Mouse (Mus musculus) embryonic facial prominence, embryonic 11.5 days (tissue): ENCODE data around the gene Lbx1. TPM values are rescaled to one million over a fixed set of nuclear protein-coding genes. Genes with fewer than 3 reads are reported as not detected.

Experiments used
- ATAC-seq: fragments of 200-750 bp; cut with Nextera tagmentation; replicated peaks from 2 replicates; pipeline ENCODE4 v1.8.0; 2017; ENCODE audit warnings: low read depth; ENCODE audit not compliant: insufficient number of reproducible peaks, low FRiP score, low TSS enrichment
- DNase-seq: peaks from one replicate; pipeline ENCODE4 v3.0.0-alpha.2; 2015; ENCODE audit warnings: low spot score
- H3K27ac ChIP-seq: fragments of 300-500 bp; sonication (generic); replicated peaks from 2 replicates; pipeline ENCODE4 v1.5.1; 2014; ENCODE audit warnings: mild to moderate bottlenecking, low read depth, low read length, control low read depth
- H3K27me3 ChIP-seq: fragments of 300-500 bp; sonication (generic); 2 replicates; pipeline ENCODE4 v1.6.1; 2014; ENCODE audit warnings: mild to moderate bottlenecking, low read length, moderate library complexity, mixed read lengths; ENCODE audit not compliant: control insufficient read depth, insufficient read depth
- H3K36me3 ChIP-seq: fragments of 300-500 bp; sonication (generic); replicated peaks from 2 replicates; pipeline ENCODE4 v1.6.1; 2014; ENCODE audit warnings: low read depth, mild to moderate bottlenecking, low read length, moderate library complexity, mixed read lengths; ENCODE audit not compliant: control insufficient read depth, insufficient read depth
- H3K4me1 ChIP-seq: fragments of 300-500 bp; sonication (generic); 2 replicates; pipeline ENCODE4 v1.6.1; 2014; ENCODE audit warnings: low read length, mixed read lengths; ENCODE audit not compliant: control insufficient read depth, insufficient read depth
- H3K4me2 ChIP-seq: fragments of 300-500 bp; sonication (generic); 2 replicates; pipeline ENCODE4 v1.6.1; 2014; ENCODE audit warnings: low read depth, mild to moderate bottlenecking, control low read depth, low read length, moderate library complexity
- H3K4me3 ChIP-seq: fragments of 300-500 bp; sonication (generic); 2 replicates; pipeline ENCODE4 v1.5.1; 2014; ENCODE audit warnings: low read depth, low read length, control low read depth
- H3K9ac ChIP-seq: fragments of 300-500 bp; sonication (generic); replicated peaks from 2 replicates; pipeline ENCODE4 v1.6.1; 2014; ENCODE audit warnings: mild to moderate bottlenecking, control low read depth, low read length
- H3K9me3 ChIP-seq: fragments of 300-500 bp; sonication (generic); replicated peaks from 2 replicates; pipeline ENCODE4 v1.6.1; 2016; ENCODE audit warnings: mild to moderate bottlenecking, low read length, inconsistent platforms, mixed read lengths; ENCODE audit not compliant: control insufficient read depth
- WGBS: fragments of 180-500 bp; shearing (Covaris S2); extraction: QIAGEN DNeasy Blood & Tissue Kit; methylation state at CpG from one replicate; pipeline ENCODE4 v1.1.7; 2014; 5-methylcytosine and 5-hydroxymethylcytosine counted together
- polyA plus RNA-seq: library from polyadenylated mRNA; unstranded; fragments of >200 nt; fragmentation: Nextera tagmentation; extraction: Ambion mirVana; gene quantifications from 2 replicates; pipeline ENCODE4 v1.2.1, GENCODE M21; 2014

Lbx1 gene
- polyA plus RNA-seq, 1 experiment from 2014 or later = 0.48 TPM

DNA sequence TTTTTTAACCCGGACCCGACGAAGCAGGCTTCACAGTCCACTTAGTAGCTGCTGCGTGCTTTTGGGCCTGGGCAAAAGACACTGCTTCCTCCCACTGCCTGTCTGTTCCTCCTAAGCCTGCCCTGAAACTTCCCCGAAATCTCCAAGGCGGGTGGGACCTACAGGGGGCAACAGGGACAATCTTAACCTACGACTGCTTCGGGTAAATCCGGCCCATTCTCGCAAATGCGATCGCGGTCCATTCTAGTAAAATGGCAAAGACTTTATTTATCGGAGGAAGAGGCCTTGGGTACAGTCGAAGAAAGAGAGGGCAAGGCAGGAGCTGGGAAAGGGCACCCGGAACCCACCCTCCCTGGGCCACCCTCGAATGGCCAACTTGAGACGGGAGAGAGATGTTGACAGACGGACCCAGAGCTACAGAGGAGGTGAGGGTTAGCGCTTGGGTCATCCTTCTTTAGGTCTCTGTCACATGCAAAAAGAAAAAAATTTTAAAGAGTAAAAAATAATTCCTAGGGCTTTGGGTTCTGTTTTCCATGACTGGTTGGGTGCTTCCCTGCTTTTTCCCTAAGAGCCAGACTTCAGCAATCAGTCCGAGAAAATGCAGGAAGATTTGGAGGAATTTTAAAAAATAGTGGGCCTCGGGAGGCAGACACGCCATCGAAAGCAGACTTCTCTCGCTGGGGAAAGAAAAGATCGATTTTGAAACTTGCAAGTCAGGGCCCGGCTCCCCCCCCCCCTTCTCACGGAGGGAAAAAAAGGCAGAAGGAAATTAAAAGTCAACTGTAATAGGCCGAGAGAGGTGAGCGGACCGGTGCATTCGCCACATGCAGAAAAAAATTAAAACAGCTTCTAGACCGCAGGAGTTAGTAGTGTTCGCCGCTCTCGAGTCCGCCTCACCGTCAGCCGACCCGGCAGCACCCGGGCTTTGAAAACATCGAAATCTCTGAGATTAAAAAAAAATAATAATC lies 2.9 kb downstream of the Lbx1 start:
- no peak for ATAC-seq
- Histone ChIP-seq H3K4me1 (peaks cover 12% of the 10 kb centered on the region), H3K4me3 (no peak overlapping the region)

DNA sequence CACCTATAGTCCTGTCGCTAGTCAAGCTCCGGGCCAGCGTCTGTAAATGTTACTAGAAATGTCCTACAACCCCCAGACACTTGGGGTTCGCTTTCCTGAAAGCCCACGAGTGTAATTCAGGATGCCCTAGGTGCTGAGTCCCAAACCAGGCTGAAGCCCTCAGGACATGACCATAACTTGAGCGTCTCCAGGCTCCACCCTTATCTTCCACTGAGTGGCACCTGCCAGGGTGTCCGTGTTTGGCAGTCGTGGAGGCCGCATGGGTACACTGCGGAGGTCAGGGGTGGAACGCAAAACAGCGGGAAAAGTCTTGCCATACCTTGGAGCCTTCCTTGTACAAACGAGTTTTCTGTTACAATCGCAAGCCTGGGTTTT lies 3.6 kb downstream of the Lbx1 start:
- Histone ChIP-seq H3K9ac (no peak overlapping the region), H3K4me2 (no peak overlapping the region), H3K4me1 (peaks cover 12% of the 10 kb centered on the region), H3K27ac (no peak overlapping the region), H3K27me3 (peaks cover 90% of the 10 kb centered on the region), H3K36me3 (no peaks in the 10 kb centered on the region), H3K9me3 (no peaks in the 10 kb centered on the region), H3K4me3 (no peak overlapping the region)
- ATAC-seq (no peak), DNase-seq (no peak)
- WGBS = 2% methylated on average over 14 of the region's 14 CpGs

More for the DNA sequence above, 2.9 kb downstream of the Lbx1 start:
- no peak overlapping the region for H3K27ac ChIP-seq
- peaks cover 89% of the 10 kb centered on the region for H3K27me3 ChIP-seq
- no peaks in the 10 kb centered on the region for H3K36me3 ChIP-seq
- no peaks in the 10 kb centered on the region for H3K9me3 ChIP-seq
- no peak overlapping the region for H3K9ac ChIP-seq
- no peak for DNase-seq
- under 1% methylated on average over 42 of the region's 42 CpGs for WGBS
- no peak overlapping the region for H3K4me2 ChIP-seq

DNA sequence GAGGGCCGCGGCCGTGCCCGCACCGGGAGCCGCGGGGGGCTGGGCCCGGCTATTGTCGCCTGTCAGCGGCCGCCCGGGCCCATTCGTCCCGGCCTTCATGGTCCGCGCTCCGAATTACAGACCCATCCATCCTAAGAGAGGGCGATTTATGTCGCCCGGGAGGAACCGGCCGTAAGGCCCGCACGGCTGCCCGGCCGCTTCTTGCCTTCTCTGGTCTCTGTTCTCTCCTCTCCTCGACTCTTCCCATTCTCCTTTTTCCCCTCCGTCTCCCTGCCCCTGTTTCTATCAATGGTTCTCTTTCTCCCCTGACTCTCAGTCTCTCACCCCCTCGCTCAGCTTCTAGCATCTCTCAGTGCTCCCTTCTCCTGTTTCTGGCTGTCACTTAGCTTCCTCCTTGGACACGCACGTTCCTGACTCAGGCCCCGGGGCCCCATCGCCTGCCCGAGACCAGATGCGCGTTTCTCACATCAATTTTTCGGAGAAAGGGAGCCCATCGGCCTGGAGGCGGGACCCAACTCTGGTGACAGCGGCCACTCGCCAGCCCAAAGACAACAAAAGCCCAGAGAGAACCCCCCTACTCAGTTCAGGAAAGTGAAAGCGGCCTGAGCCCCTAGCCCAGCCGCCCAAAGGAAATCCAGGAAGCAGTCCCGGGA lies 4.1 kb downstream of the Lbx1 start:
- WGBS = under 1% methylated on average over 44 of the region's 44 CpGs
- peak overlapping the region; percentile 17 for H3K4me3 ChIP-seq
- H3K36me3 ChIP-seq = no peaks in the 10 kb centered on the region
- H3K9ac ChIP-seq = peak overlapping the region; percentile 22; the same call in 1 of the 2 replicates
- H3K9me3 ChIP-seq = no peaks in the 10 kb centered on the region
- ATAC-seq = no peak
- H3K4me2 ChIP-seq = peak overlapping the region; percentile 41
- H3K4me1 ChIP-seq = peaks cover 10% of the 10 kb centered on the region
- no peak overlapping the region for H3K27ac ChIP-seq
- peaks cover 92% of the 10 kb centered on the region for H3K27me3 ChIP-seq
- no peak for DNase-seq

DNA sequence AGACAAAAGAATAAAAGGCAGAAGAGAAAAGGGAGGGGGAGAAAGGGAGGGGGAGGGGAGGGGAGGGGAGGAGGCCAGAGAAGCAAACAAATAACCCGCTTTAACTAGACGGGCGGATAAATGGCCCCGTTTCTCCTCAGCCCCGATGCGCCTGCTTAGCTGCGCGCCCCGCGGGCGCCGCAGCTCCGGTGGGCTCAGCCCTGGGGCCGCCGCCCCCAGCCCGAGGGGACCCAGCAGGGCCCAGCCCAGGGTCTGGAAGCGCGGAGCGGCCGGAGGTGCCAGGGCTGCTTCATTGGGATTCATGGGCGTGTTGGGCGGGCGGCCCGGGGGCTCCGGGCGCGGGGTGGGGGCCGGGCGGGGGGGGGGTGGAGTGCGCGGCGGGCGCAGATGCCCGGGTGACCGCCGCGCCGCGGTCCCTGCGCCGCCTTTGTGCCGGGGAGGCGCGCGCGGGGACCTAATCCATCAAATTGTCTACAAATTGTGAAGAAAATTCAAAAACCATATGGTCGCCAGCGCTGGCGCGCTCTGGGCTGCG lies 4.7 kb downstream of the Lbx1 start:
- Histone ChIP-seq H3K9ac (no peak overlapping the region), H3K4me3 (peak overlapping the region; percentile 17), H3K4me2 (peak overlapping the region; percentile 41), H3K9me3 (no peaks in the 10 kb centered on the region), H3K4me1 (peaks cover 9% of the 10 kb centered on the region), H3K27ac (no peak overlapping the region), H3K36me3 (no peaks in the 10 kb centered on the region), H3K27me3 (peaks cover 92% of the 10 kb centered on the region)
- under 1% methylated on average over 32 of the region's 51 CpGs for WGBS
- DNase-seq = no peak
- ATAC-seq = no peak

DNA sequence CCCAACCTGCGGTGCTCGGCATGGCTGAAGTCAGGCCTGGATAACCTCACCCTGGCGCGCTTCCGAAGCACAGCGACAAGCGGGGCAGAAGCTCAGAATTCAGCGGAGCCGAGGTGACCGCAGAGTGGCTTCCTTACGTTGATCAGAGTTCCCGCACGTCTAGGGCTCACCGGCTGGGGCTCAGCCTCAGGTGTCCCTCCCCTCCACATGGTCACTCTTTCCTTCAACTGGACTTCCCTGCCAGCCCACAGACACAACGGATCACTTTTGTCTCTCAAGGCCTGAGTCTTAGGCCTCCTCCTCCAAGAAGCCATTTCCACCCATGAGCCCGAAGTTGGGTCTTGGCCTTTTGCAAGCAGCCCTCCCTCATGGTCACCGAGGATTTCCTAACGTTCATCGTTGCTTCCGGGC lies 5.4 kb downstream of the Lbx1 start:
- no peak for ATAC-seq
- peaks cover 92% of the 10 kb centered on the region for H3K27me3 ChIP-seq
- no peak overlapping the region for H3K27ac ChIP-seq
- no peak for DNase-seq
- no peaks in the 10 kb centered on the region for H3K36me3 ChIP-seq
- H3K9me3 ChIP-seq = no peaks in the 10 kb centered on the region
- no peak overlapping the region for H3K9ac ChIP-seq
- no peak overlapping the region for H3K4me2 ChIP-seq
- no peak overlapping the region for H3K4me3 ChIP-seq
- under 1% methylated on average over 20 of the region's 20 CpGs for WGBS
- peaks cover 6% of the 10 kb centered on the region for H3K4me1 ChIP-seq

DNA sequence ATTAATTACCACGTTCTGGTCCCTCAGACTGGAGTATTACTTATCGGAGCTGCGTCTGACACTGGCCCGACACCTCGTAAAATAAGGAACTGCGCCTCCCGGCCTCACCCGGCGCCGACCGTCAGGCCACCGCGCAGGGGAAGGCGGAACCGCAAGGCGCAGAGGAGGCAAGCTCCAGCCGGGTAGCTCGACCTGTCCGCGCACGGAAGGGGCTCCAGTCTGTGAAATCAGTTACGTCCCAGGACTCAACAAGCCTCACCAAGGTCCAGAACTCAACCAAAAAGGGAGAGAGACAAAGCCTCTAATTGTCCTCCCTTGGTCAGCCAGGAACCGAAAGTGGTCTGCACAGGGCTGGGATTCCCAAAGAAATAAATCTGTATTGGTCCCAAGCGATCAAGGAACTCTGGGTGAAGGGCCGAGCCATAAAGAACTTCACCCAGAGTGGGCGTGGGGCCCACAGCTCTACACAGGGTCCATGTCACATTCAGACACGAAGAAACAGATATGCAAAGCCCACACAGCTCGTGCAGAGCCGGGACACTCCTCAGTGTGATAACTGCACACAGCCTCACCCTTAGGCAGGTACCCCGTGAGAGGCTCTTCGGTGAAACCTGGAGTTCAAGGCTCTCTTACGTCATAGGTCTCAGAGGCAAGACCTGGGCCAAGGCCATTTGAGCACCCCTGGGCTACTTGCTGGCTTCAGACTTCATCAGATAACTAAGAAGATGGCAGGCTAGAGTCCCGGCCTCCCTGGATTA lies 6.1 kb downstream of the Lbx1 start:
- no peak overlapping the region for H3K4me3 ChIP-seq
- under 1% methylated on average over 33 of the region's 33 CpGs for WGBS

DNA sequence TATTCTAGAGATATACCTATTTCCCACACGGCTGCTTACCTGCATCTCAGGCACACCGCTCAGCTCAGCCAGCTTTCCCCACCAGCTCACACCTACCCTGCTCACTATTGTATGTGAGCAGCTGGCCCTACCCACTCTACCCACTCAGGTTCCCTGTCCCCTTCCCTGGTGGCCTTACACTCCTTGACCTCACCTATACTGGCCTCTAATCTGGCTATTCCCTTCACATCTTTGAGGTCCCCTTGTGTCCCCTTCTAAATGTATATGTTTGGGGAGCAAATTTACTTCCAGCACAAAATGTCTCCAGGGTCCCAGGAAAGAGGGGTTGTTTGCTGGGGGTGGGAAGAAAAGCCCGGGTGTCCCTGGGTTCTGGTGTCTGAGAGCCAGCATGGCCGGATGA lies 6.8 kb downstream of the Lbx1 start:
- 6% methylated on average over 4 of the region's 4 CpGs for WGBS
- Histone ChIP-seq H3K27me3 (peaks cover 92% of the 10 kb centered on the region), H3K4me1 (peaks cover 5% of the 10 kb centered on the region), H3K9me3 (no peaks in the 10 kb centered on the region), H3K36me3 (no peaks in the 10 kb centered on the region), H3K4me2 (no peak overlapping the region), H3K4me3 (no peak overlapping the region), H3K9ac (no peak overlapping the region), H3K27ac (no peak overlapping the region)
- DNase-seq (no peak), ATAC-seq (no peak)

More for the DNA sequence above, 6.1 kb downstream of the Lbx1 start:
- no peak for ATAC-seq
- Histone ChIP-seq H3K9me3 (no peaks in the 10 kb centered on the region), H3K4me2 (no peak overlapping the region), H3K27ac (no peak overlapping the region), H3K27me3 (peaks cover 92% of the 10 kb centered on the region), H3K4me1 (peaks cover 5% of the 10 kb centered on the region), H3K36me3 (no peaks in the 10 kb centered on the region), H3K9ac (no peak overlapping the region)
- no peak for DNase-seq
